Mouse (Mus musculus) kidney, adult 2 months (tissue): ENCODE results near the gene Klk8. TPM values are rescaled to one million over a fixed set of nuclear protein-coding genes. Genes with fewer than 3 reads are reported as not detected.

Experiments
- DNase-seq: peaks from one replicate; pipeline ENCODE4 v3.0.0; 2021
- H3K27ac ChIP-seq: fragments of 200-500 bp; 2 replicates; pipeline ENCODE4 v1.5.1; 2012; ENCODE audit warnings: low read depth, low read length, control low read depth, inconsistent platforms; ENCODE audit not compliant: insufficient read depth
- H3K27me3 ChIP-seq: fragments of 200-500 bp; replicated peaks from 2 replicates; pipeline ENCODE4 v1.6.1; 2012; ENCODE audit warnings: mild to moderate bottlenecking, moderate library complexity, low read length, inconsistent platforms; ENCODE audit not compliant: control insufficient read depth, insufficient read depth
- H3K36me3 ChIP-seq: fragments of 200-500 bp; 2 replicates; pipeline ENCODE4 v1.6.1; 2012; ENCODE audit warnings: mild to moderate bottlenecking, moderate library complexity, low read length, inconsistent platforms; ENCODE audit not compliant: control insufficient read depth, insufficient read depth
- H3K4me1 ChIP-seq: fragments of 200-500 bp; 2 replicates; pipeline ENCODE4 v1.6.1; 2011; ENCODE audit warnings: low read length; ENCODE audit not compliant: control insufficient read depth, insufficient read depth
- H3K4me3 ChIP-seq: fragments of 200-500 bp; 2 replicates; pipeline ENCODE4 v1.5.1; 2011; ENCODE audit warnings: mild to moderate bottlenecking, low read depth, low read length, control low read depth; ENCODE audit not compliant: insufficient read depth
- CTCF ChIP-seq: fragments of 200-500 bp; conservative IDR thresholded peaks from 2 replicates; pipeline ENCODE4 v1.5.1; 2011; ENCODE audit warnings: low read depth, mild to moderate bottlenecking, control low read depth, low read length, moderate library complexity, mixed read lengths; ENCODE audit not compliant: insufficient read depth, insufficient read length
- POLR2A ChIP-seq: fragments of 200-500 bp; IDR thresholded peaks from one replicate; pipeline ENCODE4 v1.6.1; 2011; ENCODE audit warnings: low read depth, low read length, control low read depth
- WGBS: fragments of 180-500 bp; shearing (Covaris S2); methylation state at CpG from one replicate; pipeline ENCODE4 v1.1.7; 2018; 5-methylcytosine and 5-hydroxymethylcytosine counted together
- polyA plus RNA-seq: library from polyadenylated mRNA; depleted of rRNA; stranded (reverse); fragments of >200 nt; gene quantifications from 2 replicates; pipeline ENCODE4 v1.2.3, GENCODE M21; 2012

Gene Klk8
- polyA plus RNA-seq, 1 experiment, result 5.9 TPM

- WGBS, result 64% methylated on average over 2 of the region's 2 CpGs
- DNase-seq, result no peak
- H3K4me1 ChIP-seq, result no peaks in the 10 kb centered on the region
- H3K27me3 ChIP-seq, result no peaks in the 10 kb centered on the region; the same call in 1 of the 2 replicates
- no peaks in the 10 kb centered on the region for H3K36me3 ChIP-seq
- no peak overlapping the region for H3K4me3 ChIP-seq
- no peak overlapping the region for H3K27ac ChIP-seq
- TF ChIP-seq CTCF (no peak), POLR2A (no peak)
Measured at GRCm38 (mm10) chr7:43789295-43789694, 8.1 kb upstream of the Klk8 start.

DNA sequence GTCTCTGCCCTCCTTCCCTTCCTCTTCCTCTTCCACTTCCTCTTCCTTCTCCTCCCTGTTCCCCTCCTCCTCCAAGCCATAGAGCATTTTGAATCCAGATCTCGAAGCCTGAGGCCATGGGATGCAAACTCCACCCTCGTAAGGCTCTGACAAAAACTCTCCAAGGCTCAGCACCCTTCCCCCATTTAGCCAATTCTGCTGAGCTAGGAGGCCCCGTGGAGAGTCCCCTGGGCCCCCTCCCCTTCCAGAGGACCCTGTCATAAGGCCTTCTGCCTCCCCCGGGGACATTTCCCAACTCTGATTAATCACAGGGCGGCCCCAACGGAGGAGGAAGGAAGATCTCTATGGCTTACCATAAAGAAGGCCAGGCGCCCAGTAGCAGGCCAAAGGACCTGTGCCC lies 5.8 kb upstream of the Klk8 start, which contains the start of gene Klk9:
Gene Klk9, plus strand, starts transcription at position 301 of the 400 bp plus-strand sequence.
- Histone ChIP-seq H3K27ac (no peak within 1 kb of the TSS), H3K4me3 (no peak within 1 kb of the TSS), H3K4me1 (no peaks in the 10 kb centered on the region), H3K27me3 (no peaks in the 10 kb centered on the region; the same call in 1 of the 2 replicates), H3K36me3 (no peaks in the 10 kb centered on the region)
- TF ChIP-seq POLR2A (no peak), CTCF (no peak)
- 76% methylated on average over 7 of the region's 7 CpGs for WGBS
- no peak for DNase-seq

DNA sequence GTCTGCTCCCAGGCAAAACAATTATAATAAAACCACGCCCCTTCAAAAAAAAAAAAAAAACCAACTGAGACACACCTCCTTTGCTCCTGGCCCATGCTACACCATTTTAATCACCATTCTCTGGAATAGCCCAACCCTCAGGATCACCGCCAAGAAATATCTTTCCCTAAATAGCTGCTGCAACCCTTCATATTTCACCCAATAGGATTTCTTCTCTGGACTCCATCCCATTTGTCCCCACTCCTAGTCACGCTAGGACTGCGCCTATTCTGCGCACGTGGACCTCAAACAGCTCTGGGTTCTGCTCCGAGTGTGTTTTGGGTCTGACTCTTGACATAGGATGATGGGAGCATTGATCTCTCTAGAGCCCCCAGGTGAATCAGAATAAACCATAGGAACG lies 1.0 kb upstream of the Klk8 start:
- no peaks in the 10 kb centered on the region for H3K4me1 ChIP-seq
- no peak for DNase-seq
- H3K4me3 ChIP-seq, result peak overlapping the region; percentile 45
- H3K27ac ChIP-seq, result no peak overlapping the region
- TF ChIP-seq CTCF (no peak), POLR2A (no peak)
- H3K27me3 ChIP-seq, result no peaks in the 10 kb centered on the region; the same call in 1 of the 2 replicates
- no peaks in the 10 kb centered on the region for H3K36me3 ChIP-seq
- 4% methylated on average over 8 of the region's 8 CpGs for WGBS

- no peaks in the 10 kb centered on the region for H3K4me1 ChIP-seq
- peak; percentile 11 for DNase-seq
- 42% methylated on average over 13 of the region's 13 CpGs for WGBS
Measured at GRCm38 (mm10) chr7:43797844-43798462, 576 bp downstream of the Klk8 start.

DNA sequence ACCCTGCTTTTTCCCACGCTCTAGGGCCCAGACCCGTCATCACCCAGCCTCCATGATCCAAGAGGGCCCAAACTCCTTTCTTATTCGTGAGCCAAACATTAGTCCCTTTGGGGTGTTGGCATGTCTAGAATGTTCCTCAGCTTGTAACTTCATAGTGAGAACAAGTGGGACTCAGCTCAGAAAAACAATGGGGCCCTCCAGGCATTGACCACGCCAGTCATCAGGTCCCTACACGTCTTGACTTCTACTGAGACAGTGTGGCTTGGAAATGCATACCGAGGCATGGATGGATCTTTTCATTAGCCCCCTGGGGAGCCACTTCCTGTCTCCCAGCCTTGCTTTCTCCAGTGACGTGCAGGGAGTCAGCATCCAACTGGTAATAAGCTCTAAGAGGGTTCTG lies 2.5 kb downstream of the Klk8 start:
- no peak for DNase-seq
- Histone ChIP-seq H3K27me3 (no peaks in the 10 kb centered on the region), H3K27ac (no peak overlapping the region), H3K36me3 (no peaks in the 10 kb centered on the region), H3K4me1 (no peaks in the 10 kb centered on the region), H3K4me3 (no peak overlapping the region)
- TF ChIP-seq CTCF, result no peak
- TF ChIP-seq POLR2A, result no peak
- WGBS, result 70% methylated on average over 7 of the region's 7 CpGs

More at GRCm38 (mm10) chr7:43797844-43798462, 576 bp downstream of the Klk8 start:
- TF ChIP-seq POLR2A, result no peak
- no peak for TF ChIP-seq CTCF
- H3K36me3 ChIP-seq, result no peaks in the 10 kb centered on the region
- H3K27ac ChIP-seq, result no peak overlapping the region
- H3K4me3 ChIP-seq, result peak overlapping the region; percentile 45
- no peaks in the 10 kb centered on the region; the same call in 1 of the 2 replicates for H3K27me3 ChIP-seq

- WGBS, result 50% methylated on average over 5 of the region's 5 CpGs
- DNase-seq, result no peak
- no peaks in the 10 kb centered on the region for H3K36me3 ChIP-seq
Measured at GRCm38 (mm10) chr7:43810994-43811393, 13.6 kb downstream of the Klk8 start, which contains the start of gene Klk7. Gene Klk7 (plus strand): TSS chr7:43811294.

GRCm38 (mm10) chr7:43815211-43815610 lies 17.8 kb downstream of the Klk8 start:
- TF ChIP-seq CTCF, result no peak
- no peak for TF ChIP-seq POLR2A
- no peaks in the 10 kb centered on the region for H3K27me3 ChIP-seq
- DNase-seq, result no peak
- H3K27ac ChIP-seq, result no peak overlapping the region
- H3K36me3 ChIP-seq, result no peaks in the 10 kb centered on the region
- H3K4me3 ChIP-seq, result no peak overlapping the region
- 87% methylated on average over 7 of the region's 7 CpGs for WGBS
- H3K4me1 ChIP-seq, result no peaks in the 10 kb centered on the region

More at GRCm38 (mm10) chr7:43810994-43811393, 13.6 kb downstream of the Klk8 start, which contains the start of gene Klk7:
- Histone ChIP-seq H3K4me1 (no peaks in the 10 kb centered on the region), H3K27me3 (no peaks in the 10 kb centered on the region), H3K4me3 (no peak within 1 kb of the TSS), H3K27ac (no peak within 1 kb of the TSS)
- no peak for TF ChIP-seq CTCF
- no peak for TF ChIP-seq POLR2A
